ENCODE assay signal across 38 mouse cellular contexts in the genomic region with DNA sequence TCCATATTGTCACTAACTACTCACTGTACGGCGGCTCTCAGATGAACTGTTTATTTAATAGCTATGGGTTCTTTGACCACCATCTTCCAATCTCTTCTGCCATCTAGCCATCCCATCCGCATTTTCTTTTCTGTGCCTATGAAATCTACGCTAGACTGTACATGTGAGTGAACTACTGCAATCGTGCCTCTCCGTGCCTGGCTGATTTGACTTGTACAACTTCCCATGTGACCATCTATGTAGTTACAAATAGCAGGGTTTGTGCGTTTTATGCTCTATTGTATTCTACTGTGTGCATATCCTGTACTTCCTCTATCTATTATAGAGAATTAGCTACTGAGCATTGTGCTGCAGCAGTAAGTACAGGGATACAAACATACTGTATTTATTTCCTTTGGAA. TPM values are rescaled to one million over a fixed set of nuclear protein-coding genes. Genes with fewer than 3 reads are reported as not detected.
"Had no signal": no experiment of that assay in that cellular context is flagged by ENCODE, and none has a peak within 500 bp of the region (broad histone marks: within the 10 kb centered on the region; RNA-seq: fewer than 3 reads in every experiment).

No protein-coding gene starts in this region.

- DNase-seq: gastrocnemius, adult 2 months; gastrocnemius, postnatal 10 days; gastrocnemius, postnatal 25 days; heart, adult 2 months; heart, postnatal 10 days; heart, postnatal 4 days; kidney, adult 18-20 months; kidney, adult 8-10 months; kidney, postnatal 10 days; kidney, postnatal 25 days; kidney, postnatal 4 days; liver had no signal

- H3K27ac ChIP-seq: gastrocnemius, adult 2 months; heart, adult 2 months; heart, embryonic 13.5 days; heart, embryonic 15.5 days; hindbrain, embryonic 10.5 days; hindbrain, embryonic 12.5 days; hindbrain, embryonic 14.5 days; intestine, embryonic 15.5 days; layer of hippocampus, adult 2 months; left cerebral cortex, adult 2 months; limb, embryonic 10.5 days; limb, embryonic 12.5 days; liver, embryonic 14.5 days had no signal

- H3K4me1 ChIP-seq: intestine, embryonic 15.5 days had no signal

- H3K4me2 ChIP-seq: heart, embryonic 11.5 days; heart, embryonic 13.5 days; heart, embryonic 15.5 days; hindbrain, embryonic 12.5 days; hindbrain, embryonic 14.5 days; intestine, embryonic 15.5 days; limb, embryonic 12.5 days; liver, embryonic 11.5 days had no signal

- H3K9me3 ChIP-seq: heart, embryonic 13.5 days; heart, embryonic 15.5 days; hindbrain, embryonic 10.5 days; hindbrain, embryonic 12.5 days; intestine, embryonic 15.5 days; limb, embryonic 10.5 days; limb, embryonic 12.5 days had no signal

- H3K4me3 ChIP-seq: gastrocnemius, adult 2 months; heart, adult 2 months; heart, embryonic 13.5 days; heart, embryonic 15.5 days; hindbrain, embryonic 10.5 days; hindbrain, embryonic 12.5 days; intestine, embryonic 15.5 days; layer of hippocampus, adult 2 months; left cerebral cortex, adult 2 months; limb, embryonic 10.5 days; limb, embryonic 12.5 days had no signal

- H3K36me3 ChIP-seq: heart, embryonic 13.5 days; heart, embryonic 15.5 days; hindbrain, embryonic 10.5 days; hindbrain, embryonic 12.5 days; intestine, embryonic 15.5 days had no signal

- H3K27me3 ChIP-seq: heart, embryonic 13.5 days; heart, embryonic 15.5 days; hindbrain, embryonic 12.5 days; intestine, embryonic 15.5 days; limb, embryonic 12.5 days had no signal

- ATAC-seq: hindbrain, embryonic 16.5 days; inflammation-experienced regulatory T-cells, adult 6 months; intestine, embryonic 15.5 days; intestine, postnatal 0 days had no signal

- H3K9ac ChIP-seq: heart, embryonic 13.5 days; heart, embryonic 15.5 days; hindbrain, embryonic 12.5 days; hindbrain, embryonic 14.5 days; intestine, embryonic 15.5 days; limb, embryonic 12.5 days; liver, embryonic 14.5 days had no signal

RNA-seq across cellular contexts. Expression of a gene that starts 47.1 kb away (rescaled TPM):
- total RNA-seq: gastrocnemius, adult 2 months; gastrocnemius, postnatal 10 days; gastrocnemius, postnatal 25 days; gastrocnemius, postnatal 4 days; granulocyte monocyte progenitor cell, adult 5-6 weeks; heart, adult 2 months; heart, postnatal 10 days; heart, postnatal 4 days; layer of hippocampus, adult 2 months; layer of hippocampus, postnatal 10 days; layer of hippocampus, postnatal 25 days; left cerebral cortex, adult 2 months; left cerebral cortex, postnatal 14 days; left cerebral cortex, postnatal 36 days had no signal
- polyA plus RNA-seq: frontal cortex, adult 2 months; heart, adult 2 months; heart, embryonic 11.5 days; heart, embryonic 13.5 days; heart, embryonic 15.5 days; hindbrain, embryonic 12.5 days; hindbrain, embryonic 14.5 days; hindbrain, embryonic 16.5 days; inflammation-experienced regulatory T-cells, adult 6 months; intestine, embryonic 15.5 days; intestine, postnatal 0 days; kidney, embryonic 14.5 days; kidney, embryonic 16.5 days; limb, embryonic 10.5 days; limb, embryonic 14.5 days; liver, embryonic 11.5 days had no signal
